Mouse (Mus musculus) G1E-ER4 (cell line): ENCODE measurements around the gene Chsy1. TPM values are rescaled to one million over a fixed set of nuclear protein-coding genes. Genes with fewer than 3 reads are reported as not detected.

Experiments
- GATA1 ChIP-seq: IDR thresholded peaks from one replicate; pipeline ENCODE4 v1.8.0; 2012; ENCODE audit warnings: low read length, inconsistent platforms
- polyA plus RNA-seq: library from polyadenylated mRNA; stranded (reverse); fragments of >175 nt; gene quantifications from 2 replicates; pipeline ENCODE4 v1.2.3, GENCODE M21; 2012

The Chsy1 gene
- 11.0 and 14.4 TPM in 2 replicates for polyA plus RNA-seq

DNA sequence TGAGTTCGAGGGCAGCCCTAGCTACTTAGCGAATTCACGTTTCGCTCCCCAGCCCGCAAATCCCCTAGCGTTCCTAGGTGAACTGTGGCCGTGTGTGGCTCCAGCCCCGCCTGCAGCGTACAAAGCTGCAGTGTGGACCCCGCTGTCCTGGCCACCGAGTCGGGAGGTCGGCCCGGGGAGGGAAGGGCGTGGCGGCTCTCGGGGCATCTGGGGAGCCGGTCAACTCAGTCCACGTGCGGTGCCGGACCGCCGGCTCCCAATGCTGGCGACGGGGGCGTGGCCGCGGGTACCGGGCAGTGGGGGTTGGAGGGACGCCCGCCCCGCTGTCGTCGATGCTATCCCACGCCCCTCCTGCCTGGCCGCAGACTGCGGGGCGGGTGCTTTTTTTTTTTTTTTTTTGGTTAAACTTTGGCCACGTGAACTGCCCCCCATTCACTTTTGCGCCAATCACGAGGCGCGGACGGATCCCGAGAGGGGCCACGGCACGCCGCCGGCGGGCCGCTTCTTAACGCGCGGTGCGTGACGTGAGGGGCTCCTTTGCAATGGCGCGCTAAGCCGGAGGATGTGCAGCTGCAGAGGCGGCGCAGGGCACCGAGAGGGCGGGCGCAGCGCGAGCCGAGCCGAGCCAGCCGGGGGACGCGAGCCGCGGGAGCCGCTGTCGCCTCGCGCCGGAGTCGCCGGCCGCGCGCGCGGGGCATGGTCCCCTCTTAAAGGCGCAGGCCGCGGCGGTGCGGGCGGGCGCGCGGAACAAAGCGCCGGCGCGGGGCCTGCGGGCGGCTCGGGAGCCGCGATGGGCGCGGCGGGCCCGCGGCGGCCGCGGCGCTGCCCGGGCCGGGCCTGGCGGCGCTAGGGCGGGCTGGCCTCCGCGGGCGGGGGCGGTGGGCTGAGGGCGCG lies at the start of gene Chsy1:
Chsy1 (plus strand) TSS at position 555 of the 894 bp plus-strand sequence.
- TF ChIP-seq GATA1, result no peak

DNA sequence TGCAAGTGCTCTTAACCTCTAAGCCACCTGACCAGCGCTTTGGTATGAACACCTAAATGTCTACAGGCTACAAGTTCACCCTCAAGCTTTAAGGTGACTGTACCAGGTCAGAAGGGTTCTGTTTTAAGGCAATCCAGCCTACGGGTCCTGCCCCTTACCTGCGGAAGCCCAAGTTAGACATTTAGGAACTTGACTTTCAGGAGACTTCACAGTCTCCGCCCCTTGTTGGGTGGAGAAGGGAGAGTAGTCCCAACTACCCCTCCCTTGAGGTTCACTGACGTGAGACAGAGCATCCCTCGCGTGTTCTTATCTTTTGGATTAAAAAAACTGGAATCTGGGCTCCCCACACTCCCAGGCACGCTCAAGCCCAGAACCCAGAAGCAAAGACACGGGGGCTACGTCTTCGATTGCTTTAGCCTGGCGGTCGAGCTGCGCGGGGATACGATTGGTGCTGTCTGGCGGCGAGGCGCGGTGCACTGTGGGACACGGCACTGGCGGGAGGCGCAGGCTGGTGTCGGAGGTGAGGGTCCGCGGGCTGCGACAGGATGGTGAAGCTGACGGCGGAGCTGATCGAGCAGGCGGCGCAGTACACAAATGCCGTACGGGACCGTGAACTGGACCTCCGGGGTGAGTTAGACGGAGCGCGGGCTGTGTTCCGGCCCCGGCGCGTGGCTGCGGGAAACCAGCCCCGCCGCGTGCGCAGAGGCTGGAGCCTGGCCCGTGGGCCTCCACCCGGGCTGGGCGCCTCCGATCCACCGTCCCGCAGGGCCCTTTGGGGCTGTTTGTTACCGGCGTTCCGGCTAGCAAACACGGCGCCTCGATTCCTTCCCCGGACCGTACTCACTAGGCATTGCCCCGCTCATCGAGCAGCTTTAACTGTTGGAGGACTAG lies 49.0 kb upstream of the Chsy1 start:
- TF ChIP-seq GATA1, result no peak

- TF ChIP-seq GATA1, result no peak
These were observed 48.3 kb upstream of the Chsy1 start for GRCm38 (mm10) chr7:66061057-66061456.

DNA sequence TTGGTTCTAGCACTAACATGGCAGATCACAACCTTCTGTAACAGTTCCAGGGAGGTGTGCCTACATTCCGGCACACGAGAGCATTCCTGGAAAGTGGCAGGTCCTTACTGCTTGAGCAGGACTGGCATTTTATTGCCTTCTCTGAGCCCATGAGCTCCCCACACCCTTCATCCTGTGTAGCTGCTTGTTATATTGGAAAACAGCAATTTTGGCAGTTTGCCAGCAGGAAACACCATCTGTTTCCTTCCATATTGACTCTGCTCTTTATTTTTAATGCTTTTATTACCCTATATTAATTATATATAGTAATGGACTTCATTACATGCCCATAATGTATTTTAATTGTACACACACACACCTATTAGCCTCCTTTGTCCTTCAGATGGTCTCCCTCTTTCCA lies 32.9 kb upstream of the Chsy1 start:
- no peak for TF ChIP-seq GATA1

- TF ChIP-seq GATA1, result no peak
These were observed 29.7 kb upstream of the Chsy1 start, which contains the start of gene Selenos for GRCm38 (mm10) chr7:66079364-66080230. TSS of gene Selenos (plus strand) at chr7:66079649.

- TF ChIP-seq GATA1, result no peak
These were observed 29.1 kb upstream of the Chsy1 start for GRCm38 (mm10) chr7:66080231-66080613.

DNA sequence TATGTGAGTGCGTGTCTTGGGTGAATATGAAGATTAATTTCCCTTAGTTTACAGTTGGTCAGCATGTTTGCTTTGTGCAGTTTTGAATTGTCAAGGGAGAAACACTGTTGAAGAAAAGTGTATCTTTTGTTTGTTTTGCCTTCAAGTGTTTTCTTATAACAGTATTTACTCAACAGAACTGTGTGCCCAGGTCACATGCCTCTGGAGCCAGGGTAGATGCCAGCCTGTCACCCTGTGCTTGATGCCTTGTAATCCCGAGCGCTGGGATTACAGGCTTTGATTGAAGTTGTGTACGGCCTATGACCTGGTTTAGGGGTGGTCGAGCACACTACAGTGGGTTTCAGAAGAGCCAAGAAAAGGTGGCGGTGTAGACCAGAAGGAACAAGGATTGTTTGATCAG lies 25.6 kb upstream of the Chsy1 start:
- no peak for TF ChIP-seq GATA1

DNA sequence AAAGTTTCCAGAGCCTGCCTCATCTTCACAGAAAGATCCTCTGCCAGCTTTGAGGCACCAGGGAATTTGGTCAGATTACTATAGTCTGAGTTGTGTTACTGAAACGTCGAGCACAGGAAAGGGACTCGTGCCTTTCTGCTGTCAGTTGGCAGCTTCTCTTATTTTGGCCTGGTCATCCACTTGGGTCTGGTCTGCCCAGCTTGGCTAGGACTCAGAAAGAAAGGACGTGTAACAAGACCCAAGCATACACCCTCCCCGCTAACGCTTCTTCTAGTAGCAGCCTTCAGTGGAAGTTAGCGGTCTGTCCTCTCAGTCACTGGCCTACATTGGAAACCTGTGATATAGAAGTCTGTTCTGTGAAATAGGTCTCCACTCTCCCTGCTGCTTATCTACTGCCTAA lies 24.8 kb upstream of the Chsy1 start:
- no peak for TF ChIP-seq GATA1

GRCm38 (mm10) chr7:66087652-66088051 lies 21.7 kb upstream of the Chsy1 start:
- TF ChIP-seq GATA1, result no peak

GRCm38 (mm10) chr7:66088077-66088476 lies 21.2 kb upstream of the Chsy1 start:
- TF ChIP-seq GATA1, result no peak

- TF ChIP-seq GATA1, result no peak
These were observed 18.6 kb upstream of the Chsy1 start for GRCm38 (mm10) chr7:66090676-66091190.

GRCm38 (mm10) chr7:66091553-66091952 lies 17.8 kb upstream of the Chsy1 start:
- no peak for TF ChIP-seq GATA1

GRCm38 (mm10) chr7:66092656-66093055 lies 16.7 kb upstream of the Chsy1 start:
- no peak for TF ChIP-seq GATA1

DNA sequence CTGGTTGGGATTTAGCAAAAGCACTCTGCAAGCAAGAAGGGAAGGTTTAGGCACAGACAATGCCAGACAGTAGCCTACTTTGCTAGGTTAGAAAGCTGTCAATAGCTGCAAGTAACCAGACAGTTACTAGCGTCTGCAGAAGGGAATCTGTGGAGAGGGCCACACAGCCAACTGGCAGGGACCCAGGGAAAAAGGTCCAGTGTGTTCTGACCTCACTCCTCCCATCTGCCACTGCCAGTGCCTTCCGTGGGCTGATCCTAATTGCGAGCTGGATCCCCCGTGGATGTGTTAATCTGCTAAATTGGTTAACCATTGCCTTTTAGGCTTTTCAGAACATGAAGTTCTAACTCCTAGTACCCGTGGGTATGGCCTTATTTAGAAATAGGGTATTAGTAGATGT lies 15.2 kb upstream of the Chsy1 start:
- TF ChIP-seq GATA1, result no peak

DNA sequence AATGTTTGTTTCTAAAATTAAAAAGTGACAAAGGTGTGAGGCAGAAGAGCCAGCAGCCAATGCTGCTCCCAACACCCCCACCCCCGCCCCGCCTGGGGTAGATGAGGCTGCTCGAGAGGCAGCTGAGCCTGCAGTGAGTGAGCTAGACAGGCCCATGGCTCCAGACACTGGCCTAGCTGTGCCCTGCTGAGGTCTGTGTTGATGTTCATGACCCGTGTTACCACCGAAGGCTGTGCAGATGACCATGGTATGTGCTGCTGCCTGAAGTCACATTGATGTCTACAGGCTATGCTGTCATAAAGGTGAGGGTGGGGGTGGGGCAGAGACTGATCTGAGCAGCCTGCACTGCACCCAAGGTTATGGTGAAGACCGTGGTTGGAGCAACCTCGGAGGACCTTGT lies 10.5 kb upstream of the Chsy1 start:
- TF ChIP-seq GATA1, result no peak

DNA sequence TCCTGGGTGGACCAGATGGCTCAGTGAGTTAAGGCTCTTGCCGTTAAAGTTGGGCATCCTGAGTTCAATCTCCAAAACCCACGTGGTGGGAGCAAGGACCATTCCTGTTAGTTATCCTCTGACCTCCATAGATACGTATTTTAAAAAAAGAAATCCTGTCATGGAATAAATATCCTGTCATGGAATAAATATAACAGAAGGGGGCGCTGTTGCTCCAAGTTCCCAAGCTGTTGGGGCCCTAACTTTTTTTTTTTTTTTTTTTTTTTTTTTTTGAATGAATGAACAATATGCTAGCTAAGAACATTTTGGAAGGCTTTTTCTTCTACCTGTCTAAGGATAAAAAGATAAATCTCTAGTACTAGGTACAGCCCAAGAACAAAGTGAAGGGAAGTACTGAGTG lies 7.4 kb upstream of the Chsy1 start:
- no peak for TF ChIP-seq GATA1
